Mouse (Mus musculus): ENCODE results near the gene Agpat3. TPM values are rescaled to one million over a fixed set of nuclear protein-coding genes. Genes with fewer than 3 reads are reported as not detected.
"Not testable (repeated sequence)": the region's sequence is repeated elsewhere in the genome, so short reads cannot be mapped to it uniquely, and the experiment has no call there.

Agpat3 gene
- total RNA-seq, 2 experiments from 2014 or later: 1.8 to 2.7 TPM

DNA sequence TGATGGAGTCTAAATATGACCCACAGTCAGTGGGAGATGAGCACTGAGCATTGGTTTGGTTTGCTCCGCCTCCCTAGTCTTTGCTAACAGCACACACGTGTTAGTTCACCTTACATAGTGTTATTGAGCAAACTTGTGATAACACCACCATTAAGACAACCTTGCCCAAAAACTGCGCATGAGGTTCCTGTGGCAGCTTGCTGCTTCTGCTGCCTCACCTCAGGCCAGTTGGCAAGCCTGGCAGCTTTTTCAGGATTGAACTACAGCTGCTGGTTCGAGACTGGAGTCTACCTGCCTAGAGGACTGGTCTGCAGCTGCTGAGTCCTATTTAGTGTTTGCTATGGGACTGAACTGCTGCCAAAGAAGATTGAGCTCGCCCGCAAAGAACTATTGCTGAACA, 11.1 kb upstream of the Agpat3 start:
- ATAC-seq (replicated peaks; ENCODE audit: poor library complexity): no peak

DNA sequence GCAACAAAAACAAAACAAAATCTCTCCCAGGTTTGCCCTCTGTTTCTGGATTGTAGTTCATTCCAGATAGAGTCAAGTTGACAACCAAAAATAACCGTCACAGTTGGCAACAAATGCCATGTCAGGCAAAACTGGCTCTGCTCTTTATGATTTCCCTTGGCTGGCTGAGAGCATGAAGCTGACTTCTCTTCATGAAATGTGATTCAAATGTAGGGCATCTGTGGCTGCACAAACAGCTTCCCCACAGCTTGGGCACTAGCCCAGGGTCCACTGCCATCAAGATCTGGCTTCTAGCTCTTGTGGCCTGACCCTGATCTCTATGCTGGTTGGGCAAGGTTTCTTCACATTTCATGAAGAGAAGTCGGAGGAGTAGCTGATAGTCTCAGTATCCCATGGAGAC, 9.7 kb upstream of the Agpat3 start:
- no peak for ATAC-seq (replicated peaks; ENCODE audit: poor library complexity)

DNA sequence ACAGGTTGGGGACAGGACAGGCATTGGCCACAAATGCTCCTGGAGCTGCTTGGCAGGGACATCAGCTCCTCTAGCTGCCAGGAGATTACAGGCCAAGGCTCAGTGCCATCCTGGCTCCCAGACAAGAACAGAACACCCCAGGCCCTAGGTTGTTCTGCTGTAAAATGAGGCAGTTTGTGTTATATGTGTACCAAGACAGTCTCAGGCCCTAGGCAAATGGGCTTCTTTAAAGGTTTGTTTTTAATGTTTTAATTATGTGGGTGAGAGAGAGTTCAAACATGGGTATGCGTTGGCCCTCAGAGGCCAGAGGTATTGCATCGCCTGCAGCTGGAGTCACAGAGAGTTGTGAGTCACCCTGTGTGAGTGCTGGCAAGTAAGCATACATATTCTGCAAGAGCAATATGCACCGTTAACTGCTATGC, 8.0 kb upstream of the Agpat3 start:
- ATAC-seq (replicated peaks; ENCODE audit: poor library complexity): no peak

GRCm38 (mm10) chr10:78358999-78359398, 6.7 kb upstream of the Agpat3 start:
- not testable (repeated sequence) for ATAC-seq (replicated peaks; ENCODE audit: poor library complexity)

DNA sequence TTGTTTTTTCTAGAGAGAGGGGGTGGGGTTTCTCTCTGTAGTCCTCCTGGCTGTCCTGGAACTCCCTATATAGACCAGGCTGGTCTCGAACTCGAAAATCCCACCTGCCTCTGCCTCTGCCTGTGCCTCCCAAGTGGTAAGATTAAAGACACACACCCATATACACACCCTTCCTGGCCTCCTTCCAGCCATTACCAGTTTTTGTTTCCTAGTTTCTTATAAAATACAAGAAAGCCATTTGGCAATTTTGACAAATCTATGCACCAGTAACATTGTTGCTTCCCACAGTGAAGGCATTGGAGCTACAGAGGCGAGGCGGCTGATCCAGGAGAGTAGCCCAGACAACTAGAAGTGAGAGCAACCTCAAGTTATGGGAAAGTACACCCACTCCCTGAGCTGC, 6.0 kb upstream of the Agpat3 start:
- 0 out of 2 replicates have a peak, but pooled peaks have one; percentile 40 for ATAC-seq (replicated peaks; ENCODE audit: poor library complexity)

- ATAC-seq (replicated peaks; ENCODE audit: poor library complexity): no peak
Observed at GRCm38 (mm10) chr10:78357742-78358141, 5.5 kb upstream of the Agpat3 start.

GRCm38 (mm10) chr10:78355931-78356593, 3.8 kb upstream of the Agpat3 start:
- ATAC-seq (replicated peaks; ENCODE audit: poor library complexity): peak; percentile 54

GRCm38 (mm10) chr10:78353196-78353595, 907 bp upstream of the Agpat3 start:
- no peak for ATAC-seq (replicated peaks; ENCODE audit: poor library complexity)

- ATAC-seq (replicated peaks; ENCODE audit: poor library complexity): no peak
Observed at GRCm38 (mm10) chr10:78352666-78353030, 359 bp upstream of the Agpat3 start.

DNA sequence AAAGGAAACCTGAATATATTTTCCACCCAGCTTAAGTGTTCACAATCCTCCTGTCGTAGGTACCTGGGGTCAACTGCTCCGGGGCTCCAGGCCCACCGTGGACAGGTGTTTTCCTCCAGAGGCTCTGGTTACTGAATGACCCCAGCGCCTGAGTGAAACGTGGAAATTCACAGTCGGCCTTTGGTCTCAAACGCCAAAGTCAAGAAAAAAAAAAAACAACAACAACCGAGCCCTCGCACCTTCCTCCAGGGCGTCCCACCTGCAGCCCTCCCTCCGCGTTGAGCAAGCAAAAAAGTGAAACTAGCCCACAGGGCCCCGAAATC, 764 bp downstream of the Agpat3 start:
- no peak for ATAC-seq (replicated peaks; ENCODE audit: poor library complexity)

DNA sequence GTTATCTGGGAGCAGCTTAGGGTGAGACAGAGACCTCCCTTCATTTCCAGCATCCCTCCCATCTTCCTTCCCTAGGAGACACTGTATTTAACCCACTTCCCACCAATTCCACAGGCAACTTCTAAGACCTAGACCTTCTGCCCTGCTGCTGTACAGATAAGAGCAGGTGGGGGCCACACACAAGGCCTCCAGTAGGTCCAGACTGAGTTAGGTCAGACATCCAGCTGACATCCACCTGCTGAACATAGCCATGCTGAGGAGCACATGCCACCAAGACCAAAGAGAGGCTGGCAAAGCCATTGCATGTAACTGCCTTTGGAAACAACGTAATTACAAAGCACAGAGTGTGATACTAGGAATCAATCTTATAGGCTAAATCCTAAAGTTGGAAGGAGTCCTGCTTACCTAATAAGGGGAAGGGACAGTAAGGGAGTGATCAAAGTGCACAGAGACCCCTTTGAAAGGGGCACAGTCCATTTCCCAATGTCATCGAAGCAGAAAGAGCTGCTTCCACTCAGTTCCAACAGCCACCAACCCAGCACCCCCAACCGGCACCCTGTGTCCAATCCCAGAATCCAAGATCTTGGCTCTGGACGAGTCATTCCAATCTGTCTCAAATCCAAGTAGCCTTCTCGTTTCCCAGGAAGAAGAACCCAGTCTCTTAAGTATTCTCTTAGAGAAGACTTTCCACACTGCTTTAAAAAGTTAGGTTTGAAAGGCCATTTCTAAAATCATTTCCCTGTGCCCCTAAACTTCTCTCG, 1.3 kb downstream of the Agpat3 start:
- 0 out of 2 replicates have a peak, but pooled peaks have one; percentile 10 for ATAC-seq (replicated peaks; ENCODE audit: poor library complexity)

- ATAC-seq (replicated peaks; ENCODE audit: poor library complexity): no peak
Observed at GRCm38 (mm10) chr10:78349464-78350165, 2.7 kb downstream of the Agpat3 start.

DNA sequence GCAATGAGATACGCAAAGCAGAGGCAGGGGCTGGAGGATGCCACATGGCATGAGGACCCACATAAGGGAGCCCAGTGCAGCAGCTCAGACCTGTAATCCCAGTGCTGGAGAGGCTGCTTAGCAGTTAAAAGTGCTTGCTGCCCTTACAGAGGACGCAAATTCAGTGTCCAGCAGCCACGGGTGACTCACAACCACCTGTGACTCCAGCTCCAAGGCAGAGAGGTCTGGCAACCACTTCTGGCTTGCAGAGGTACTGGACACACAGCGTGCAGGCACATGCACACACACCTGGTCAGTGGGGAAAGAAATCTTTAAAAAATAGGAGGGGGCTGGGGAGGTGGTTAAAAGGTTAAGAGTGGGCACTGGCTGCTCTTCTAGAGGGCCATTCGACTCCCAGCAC, 4.1 kb downstream of the Agpat3 start:
- no peak for ATAC-seq (replicated peaks; ENCODE audit: poor library complexity)

GRCm38 (mm10) chr10:78347486-78347885, 4.8 kb downstream of the Agpat3 start:
- ATAC-seq (replicated peaks; ENCODE audit: poor library complexity): no peak

DNA sequence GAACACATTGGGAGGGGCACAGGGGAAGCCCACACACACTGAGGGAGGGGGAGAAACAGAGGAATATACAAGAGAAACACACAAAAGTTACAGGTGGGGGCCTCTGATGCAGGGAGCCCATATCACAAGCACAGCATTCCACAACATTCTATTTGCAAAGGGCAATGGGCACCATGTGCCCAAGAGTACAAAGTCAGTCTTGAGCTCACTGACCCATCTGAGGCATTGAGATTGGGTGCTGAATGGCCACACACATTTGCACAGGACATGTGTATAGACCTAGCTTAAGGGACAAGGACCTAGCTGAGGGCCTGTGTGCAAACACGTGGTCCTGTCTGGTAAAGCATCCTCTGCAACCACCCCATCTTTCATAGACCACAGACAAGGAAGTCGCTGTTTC, 6.8 kb downstream of the Agpat3 start:
- ATAC-seq (replicated peaks; ENCODE audit: poor library complexity): no peak

GRCm38 (mm10) chr10:78342091-78342490, 10.2 kb downstream of the Agpat3 start:
- no peak for ATAC-seq (replicated peaks; ENCODE audit: poor library complexity)

DNA sequence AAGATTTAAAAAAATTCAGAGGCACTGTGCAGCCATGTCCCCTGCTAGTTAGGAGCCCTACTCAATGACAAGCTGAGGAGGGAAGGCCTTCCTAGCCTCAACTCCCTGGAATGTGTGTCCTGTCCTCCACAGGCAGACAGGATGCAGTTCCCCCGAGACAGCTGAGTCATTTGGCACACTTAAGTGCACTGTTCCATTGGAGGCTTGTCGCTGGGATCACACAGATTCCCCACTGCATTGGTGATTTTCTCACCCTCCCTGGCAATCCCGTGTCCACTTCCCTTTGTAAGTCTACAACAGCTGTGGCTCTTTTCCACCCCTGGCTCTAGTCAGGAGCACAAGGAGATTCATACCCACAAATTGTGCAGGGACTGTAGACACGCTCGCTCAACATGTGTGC, 14.1 kb downstream of the Agpat3 start:
- ATAC-seq (replicated peaks; ENCODE audit: poor library complexity): no peak

- no peak for ATAC-seq (replicated peaks; ENCODE audit: poor library complexity)
Observed at GRCm38 (mm10) chr10:78334923-78335561, 17.2 kb downstream of the Agpat3 start.

- ATAC-seq (replicated peaks; ENCODE audit: poor library complexity): no peak
Observed at GRCm38 (mm10) chr10:78331577-78331976, 20.7 kb downstream of the Agpat3 start.

DNA sequence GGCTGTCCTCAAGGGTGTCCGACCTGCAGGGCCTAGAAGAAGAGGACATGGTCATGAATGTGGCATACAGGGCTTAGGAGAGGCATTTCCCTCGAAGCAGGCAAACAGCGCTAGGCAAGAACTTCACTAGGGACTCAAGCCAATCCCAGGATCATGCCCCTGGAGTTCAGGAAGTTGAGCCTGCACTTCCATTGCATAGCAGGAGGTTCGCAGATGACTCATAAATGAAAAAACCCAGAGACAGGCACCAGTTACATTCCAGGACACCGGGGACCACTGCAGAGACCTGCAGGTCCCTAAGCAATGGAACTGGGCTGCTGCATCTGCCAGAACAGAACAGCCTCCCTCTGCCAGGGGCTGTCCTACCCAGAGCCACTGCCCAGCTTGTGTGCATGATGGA, 23.0 kb downstream of the Agpat3 start:
- ATAC-seq (replicated peaks; ENCODE audit: poor library complexity): no peak

GRCm38 (mm10) chr10:78328011-78328575, 24.2 kb downstream of the Agpat3 start:
- ATAC-seq (replicated peaks; ENCODE audit: poor library complexity): no peak
